Mouse (Mus musculus): ENCODE data around the gene Slc25a21. TPM values are rescaled to one million over a fixed set of nuclear protein-coding genes. Genes with fewer than 3 reads are reported as not detected.

Gene Slc25a21
- polyA plus RNA-seq, 1 experiment from 2014 or later = 0.23 TPM

DNA sequence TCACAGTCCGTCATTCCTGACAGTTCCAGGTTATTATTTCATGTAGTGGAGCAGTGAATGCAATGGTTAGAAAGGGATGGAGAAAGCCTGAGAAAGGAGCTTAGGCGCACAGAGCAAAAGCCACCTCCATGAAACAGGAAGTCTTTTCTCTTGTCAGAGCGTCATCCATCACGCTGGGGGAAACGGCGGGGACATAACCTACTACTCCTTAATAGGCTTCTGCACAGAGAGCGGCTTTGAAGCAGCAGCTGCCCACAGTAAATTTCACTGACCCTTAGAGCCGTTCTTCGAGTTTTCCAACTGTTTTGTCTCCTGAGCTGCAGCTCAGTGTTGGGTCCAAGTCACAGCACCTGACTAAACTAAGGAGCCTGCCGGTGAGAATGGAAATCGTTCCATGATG, 188.3 kb downstream of the Slc25a21 start:
- Histone ChIP-seq H3K27ac (ENCODE audit: low read depth, low read length) (no peak overlapping the region), H3K4me1 (ENCODE audit: control insufficient read depth, insufficient read depth, low read length) (no peaks in the 10 kb centered on the region), H3K9ac (replicated peaks; ENCODE audit: low read depth, low read length) (no peak overlapping the region), H3K4me3 (ENCODE audit: low read depth, low read length) (no peak overlapping the region), H3K9me3 (ENCODE audit: control insufficient read depth, low read length) (no peaks in the 10 kb centered on the region), H3K4me2 (ENCODE audit: low read depth, low read length) (peak overlapping the region; percentile 27; the same call in 1 of the 2 replicates), H3K36me3 (ENCODE audit: control insufficient read depth, insufficient read depth, low read length) (no peaks in the 10 kb centered on the region), H3K27me3 (ENCODE audit: control insufficient read depth, insufficient read depth, low read length) (no peaks in the 10 kb centered on the region)
- ATAC-seq (ENCODE audit: low read depth) = peak; percentile 63; the same call in 1 of the 2 replicates
- WGBS = 7% methylated on average over 11 of the region's 11 CpGs

DNA sequence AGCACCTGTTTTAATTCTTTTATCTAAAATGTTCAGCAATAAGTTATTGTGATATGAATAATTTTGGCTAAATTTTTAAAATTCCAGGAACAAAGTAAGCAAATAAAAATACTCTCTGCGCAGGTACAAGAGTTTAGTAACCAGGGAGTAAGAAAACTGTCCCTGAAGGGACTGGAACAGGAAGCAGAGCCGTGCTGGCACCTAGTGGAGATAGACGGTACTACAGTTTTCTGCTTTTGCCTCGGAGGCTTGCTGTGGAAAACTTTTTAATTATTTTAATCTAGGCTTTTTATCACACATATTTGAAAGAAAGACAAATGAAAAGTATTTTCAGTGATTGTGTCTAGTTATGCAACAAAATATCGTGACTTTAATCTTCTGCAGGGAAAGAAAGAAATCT, 211.2 kb downstream of the Slc25a21 start:
- H3K36me3 ChIP-seq (ENCODE audit: control insufficient read depth, insufficient read depth, low read length) = no peaks in the 10 kb centered on the region
- H3K27me3 ChIP-seq (ENCODE audit: control insufficient read depth, insufficient read depth, low read length) = no peaks in the 10 kb centered on the region; the same call in 1 of the 2 replicates
- no peak for ATAC-seq (ENCODE audit: low read depth)
- H3K9me3 ChIP-seq (ENCODE audit: control insufficient read depth, low read length) = no peaks in the 10 kb centered on the region
- H3K4me1 ChIP-seq (ENCODE audit: control insufficient read depth, insufficient read depth, low read length) = no peaks in the 10 kb centered on the region
- H3K27ac ChIP-seq (ENCODE audit: low read depth, low read length) = no peak overlapping the region
- 11% methylated on average over 5 of the region's 5 CpGs for WGBS
- no peak overlapping the region for H3K4me3 ChIP-seq (ENCODE audit: low read depth, low read length)
- no peak overlapping the region for H3K9ac ChIP-seq (replicated peaks; ENCODE audit: low read depth, low read length)
- H3K4me2 ChIP-seq (ENCODE audit: low read depth, low read length) = no peak overlapping the region

DNA sequence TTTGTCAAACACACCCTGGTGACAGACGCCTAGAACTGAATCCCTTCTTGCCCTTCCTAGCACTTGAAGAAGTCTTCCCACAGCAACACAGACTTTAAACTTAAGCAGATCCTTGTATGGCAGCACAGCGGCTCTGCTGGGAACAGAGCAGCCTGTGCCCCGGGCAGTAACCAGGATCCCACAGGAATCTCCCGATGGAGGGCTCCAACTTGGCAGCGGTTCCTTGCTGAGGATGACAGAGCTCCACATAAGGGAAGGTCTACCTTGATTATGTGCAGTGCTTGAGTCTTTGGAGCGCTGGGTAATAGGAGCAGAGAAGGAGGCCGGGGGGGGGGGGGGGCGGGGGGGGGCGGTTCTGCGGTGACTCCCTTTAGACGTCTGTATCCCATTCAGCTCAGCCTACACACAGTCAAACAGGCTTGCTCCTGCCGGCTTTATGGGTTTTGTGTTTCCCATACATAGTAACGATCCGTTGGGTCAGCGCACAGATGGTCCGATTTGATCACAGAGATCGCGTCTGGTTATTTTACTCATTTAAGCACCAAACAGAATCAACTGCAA, 215.1 kb downstream of the Slc25a21 start:
- Histone ChIP-seq H3K27me3 (ENCODE audit: control insufficient read depth, insufficient read depth, low read length) (no peaks in the 10 kb centered on the region; the same call in 1 of the 2 replicates), H3K4me2 (ENCODE audit: low read depth, low read length) (no peak overlapping the region), H3K4me3 (ENCODE audit: low read depth, low read length) (no peak overlapping the region), H3K9me3 (ENCODE audit: control insufficient read depth, low read length) (no peaks in the 10 kb centered on the region), H3K4me1 (ENCODE audit: control insufficient read depth, insufficient read depth, low read length) (no peaks in the 10 kb centered on the region), H3K27ac (ENCODE audit: low read depth, low read length) (no peak overlapping the region), H3K9ac (replicated peaks; ENCODE audit: low read depth, low read length) (no peak overlapping the region), H3K36me3 (ENCODE audit: control insufficient read depth, insufficient read depth, low read length) (no peaks in the 10 kb centered on the region)
- WGBS = 79% methylated on average over 15 of the region's 18 CpGs
- no peak for ATAC-seq (ENCODE audit: low read depth)

DNA sequence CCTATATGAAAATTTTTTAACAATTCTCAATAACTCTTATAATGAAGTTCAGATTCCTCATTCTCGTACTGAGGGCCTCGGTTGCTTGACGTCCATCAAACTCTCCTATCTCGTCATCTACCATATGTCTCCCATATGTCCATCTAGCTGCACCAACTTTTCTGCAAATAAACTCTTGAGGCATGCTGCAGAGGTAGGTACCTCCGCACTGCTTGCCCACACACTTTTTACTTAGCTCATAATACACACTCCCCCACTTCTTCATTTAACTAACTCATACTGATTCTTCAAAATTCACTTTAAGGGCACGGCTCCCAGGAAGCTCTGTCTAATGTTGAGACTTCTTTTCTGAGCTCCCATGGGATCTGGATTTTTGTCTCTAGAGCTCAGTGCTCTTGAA, 222.0 kb downstream of the Slc25a21 start:
- ATAC-seq (ENCODE audit: low read depth) = no peak
- Histone ChIP-seq H3K9me3 (ENCODE audit: control insufficient read depth, low read length) (no peaks in the 10 kb centered on the region), H3K4me2 (ENCODE audit: low read depth, low read length) (no peak overlapping the region), H3K27ac (ENCODE audit: low read depth, low read length) (no peak overlapping the region), H3K36me3 (ENCODE audit: control insufficient read depth, insufficient read depth, low read length) (no peaks in the 10 kb centered on the region), H3K4me1 (ENCODE audit: control insufficient read depth, insufficient read depth, low read length) (no peaks in the 10 kb centered on the region), H3K9ac (replicated peaks; ENCODE audit: low read depth, low read length) (no peak overlapping the region), H3K27me3 (ENCODE audit: control insufficient read depth, insufficient read depth, low read length) (no peaks in the 10 kb centered on the region), H3K4me3 (ENCODE audit: low read depth, low read length) (no peak overlapping the region)
- 95% methylated on average over 6 of the region's 6 CpGs for WGBS

DNA sequence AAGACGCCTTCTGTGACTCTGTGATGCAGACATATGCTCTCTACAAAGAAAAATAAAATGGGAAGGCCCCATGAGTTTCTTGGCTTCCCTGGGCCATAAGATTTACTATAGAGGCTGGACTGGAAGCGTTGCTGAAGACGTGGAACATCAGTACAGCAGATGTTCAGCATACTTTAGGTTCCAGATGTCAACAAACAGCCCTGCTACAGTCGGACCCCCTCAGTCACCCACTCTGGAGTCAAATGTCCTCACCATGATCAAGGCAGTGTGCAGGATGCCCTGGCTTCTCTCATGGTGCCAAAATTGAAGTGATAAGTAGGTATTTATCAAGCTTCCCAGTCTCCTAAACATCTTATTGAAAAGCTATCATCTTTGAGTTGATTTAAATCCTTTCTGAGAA, 234.0 kb downstream of the Slc25a21 start:
- ATAC-seq (ENCODE audit: low read depth) = no peak

DNA sequence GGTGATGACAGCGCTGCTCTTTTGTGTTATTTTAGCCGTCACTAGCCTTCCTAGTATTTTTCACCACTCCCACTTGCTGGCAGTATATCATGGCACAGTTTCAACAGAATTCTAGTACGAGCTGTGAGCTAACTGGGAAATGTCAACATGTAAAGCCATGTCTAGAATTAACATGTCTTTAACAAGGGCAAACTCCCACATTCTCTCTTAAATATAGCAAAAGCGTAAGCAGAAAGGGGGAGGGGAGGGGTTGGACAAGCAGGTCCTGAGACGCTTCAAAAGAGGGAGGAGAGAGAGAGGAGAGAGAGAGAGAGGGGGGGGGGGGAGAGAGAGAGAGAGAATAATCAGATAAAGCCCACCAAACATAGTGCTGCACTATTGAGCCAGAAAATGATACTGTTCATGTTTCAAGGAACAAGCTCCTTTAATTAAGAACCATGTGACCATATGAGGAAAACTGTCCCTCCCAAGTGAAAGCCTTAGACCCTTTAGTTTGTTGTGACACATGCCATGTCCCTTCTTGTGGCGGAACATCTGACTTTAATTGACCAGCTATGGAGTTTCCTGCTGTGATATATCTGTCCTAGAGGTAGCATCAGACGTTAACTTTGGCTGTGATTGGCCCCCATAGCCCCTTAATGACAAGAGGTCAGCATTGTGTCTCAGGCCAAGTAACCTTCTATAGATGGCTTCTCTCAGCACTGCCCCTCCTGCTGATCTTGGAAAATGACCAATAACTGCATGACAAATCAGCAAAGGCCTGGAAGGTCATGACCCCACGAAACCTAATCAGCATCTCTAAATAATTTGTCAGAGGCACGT, 237.8 kb downstream of the Slc25a21 start:
- H3K4me1 ChIP-seq (ENCODE audit: control insufficient read depth, insufficient read depth, low read length) = no peaks in the 10 kb centered on the region
- H3K4me2 ChIP-seq (ENCODE audit: low read depth, low read length) = peak overlapping the region; percentile 21; the same call in 1 of the 2 replicates
- H3K9me3 ChIP-seq (ENCODE audit: control insufficient read depth, low read length) = no peaks in the 10 kb centered on the region
- ATAC-seq (ENCODE audit: low read depth) = no peak
- H3K27ac ChIP-seq (ENCODE audit: low read depth, low read length) = no peak overlapping the region
- H3K9ac ChIP-seq (replicated peaks; ENCODE audit: low read depth, low read length) = no peak overlapping the region
- H3K36me3 ChIP-seq (ENCODE audit: control insufficient read depth, insufficient read depth, low read length) = no peaks in the 10 kb centered on the region
- H3K4me3 ChIP-seq (ENCODE audit: low read depth, low read length) = no peak overlapping the region
- no peaks in the 10 kb centered on the region for H3K27me3 ChIP-seq (ENCODE audit: control insufficient read depth, insufficient read depth, low read length)
- WGBS = 23% methylated on average over 9 of the region's 9 CpGs

More for the DNA sequence above, 234.0 kb downstream of the Slc25a21 start:
- Histone ChIP-seq H3K27me3 (ENCODE audit: control insufficient read depth, insufficient read depth, low read length) (no peaks in the 10 kb centered on the region), H3K9me3 (ENCODE audit: control insufficient read depth, low read length) (no peaks in the 10 kb centered on the region), H3K36me3 (ENCODE audit: control insufficient read depth, insufficient read depth, low read length) (no peaks in the 10 kb centered on the region), H3K27ac (ENCODE audit: low read depth, low read length) (no peak overlapping the region), H3K4me2 (ENCODE audit: low read depth, low read length) (no peak overlapping the region), H3K9ac (replicated peaks; ENCODE audit: low read depth, low read length) (no peak overlapping the region), H3K4me1 (ENCODE audit: control insufficient read depth, insufficient read depth, low read length) (no peaks in the 10 kb centered on the region), H3K4me3 (ENCODE audit: low read depth, low read length) (no peak overlapping the region)
- WGBS = 64% methylated on average over 4 of the region's 4 CpGs

DNA sequence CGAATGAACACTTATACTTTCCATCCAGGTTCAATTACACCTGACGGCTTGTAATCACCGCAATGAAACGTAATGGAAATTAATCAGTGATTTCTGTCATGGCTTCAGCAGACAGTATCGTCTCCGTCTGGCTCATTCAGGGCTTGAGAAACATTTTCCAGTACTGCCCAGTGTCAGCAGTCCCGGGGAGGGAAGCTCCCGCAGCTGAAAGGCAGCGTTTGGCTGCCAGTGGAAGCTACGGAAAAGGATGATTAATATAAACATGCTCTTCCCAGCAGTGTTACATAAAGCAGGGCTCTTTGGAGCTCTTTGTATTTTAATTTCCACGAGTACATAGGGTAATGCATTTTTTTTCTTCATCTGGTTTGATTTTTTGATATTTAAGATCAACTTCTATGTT, 239.0 kb downstream of the Slc25a21 start:
- no peak for ATAC-seq (ENCODE audit: low read depth)
- H3K4me2 ChIP-seq (ENCODE audit: low read depth, low read length) = no peak overlapping the region
- WGBS = 46% methylated on average over 11 of the region's 11 CpGs

DNA sequence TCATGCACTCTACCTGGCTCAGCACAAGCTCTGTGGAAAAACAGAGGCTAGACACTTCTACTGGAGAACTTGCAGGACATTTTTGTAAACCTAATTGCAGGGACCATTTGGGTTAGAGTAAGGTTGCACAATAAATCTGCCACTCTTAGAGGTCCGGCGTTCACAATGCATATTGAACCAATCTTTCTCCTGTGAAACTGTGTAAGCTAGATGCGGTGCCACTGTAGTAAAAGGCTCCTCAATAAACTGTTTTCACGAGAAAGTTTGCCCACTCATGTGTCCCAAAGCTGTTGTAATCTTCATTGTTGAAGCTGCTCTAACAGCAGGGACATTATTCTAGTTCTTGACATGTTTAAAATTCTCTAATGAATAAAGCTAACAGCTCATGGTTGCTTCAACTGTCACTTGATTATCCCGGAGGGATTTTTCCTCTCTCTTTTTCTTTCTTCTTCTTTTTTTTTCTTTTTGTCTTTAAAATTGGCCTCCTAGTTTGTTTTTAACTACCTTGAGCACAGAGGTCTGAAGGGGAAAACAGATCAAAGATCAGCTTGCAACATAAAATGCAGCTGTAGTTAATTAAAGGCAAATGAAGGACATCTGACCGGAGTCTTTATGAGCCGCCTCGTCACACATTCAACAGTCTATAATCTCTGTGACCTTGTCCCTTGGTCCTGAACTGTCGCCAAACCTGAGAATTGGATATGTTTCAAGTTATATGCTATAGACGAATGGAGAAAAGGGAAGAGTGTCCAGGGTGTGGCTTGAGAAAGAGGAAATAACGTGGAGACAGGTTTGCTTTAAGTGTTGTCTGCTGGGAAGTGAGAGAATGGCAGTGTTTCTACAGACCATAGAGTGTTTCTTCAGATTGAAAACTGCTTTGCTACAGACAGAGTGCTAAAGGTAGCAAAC, 245.3 kb downstream of the Slc25a21 start:
- Histone ChIP-seq H3K27ac (ENCODE audit: low read depth, low read length) (no peak overlapping the region), H3K9me3 (ENCODE audit: control insufficient read depth, low read length) (no peaks in the 10 kb centered on the region), H3K27me3 (ENCODE audit: control insufficient read depth, insufficient read depth, low read length) (no peaks in the 10 kb centered on the region), H3K4me3 (ENCODE audit: low read depth, low read length) (no peak overlapping the region), H3K9ac (replicated peaks; ENCODE audit: low read depth, low read length) (no peak overlapping the region), H3K4me2 (ENCODE audit: low read depth, low read length) (no peak overlapping the region), H3K36me3 (ENCODE audit: control insufficient read depth, insufficient read depth, low read length) (no peaks in the 10 kb centered on the region), H3K4me1 (ENCODE audit: control insufficient read depth, insufficient read depth, low read length) (no peaks in the 10 kb centered on the region)
- ATAC-seq (ENCODE audit: low read depth) = no peak
- 25% methylated on average over 11 of the region's 11 CpGs for WGBS

More for the DNA sequence above, 239.0 kb downstream of the Slc25a21 start:
- Histone ChIP-seq H3K27me3 (ENCODE audit: control insufficient read depth, insufficient read depth, low read length) (no peaks in the 10 kb centered on the region), H3K36me3 (ENCODE audit: control insufficient read depth, insufficient read depth, low read length) (no peaks in the 10 kb centered on the region), H3K4me1 (ENCODE audit: control insufficient read depth, insufficient read depth, low read length) (no peaks in the 10 kb centered on the region), H3K9me3 (ENCODE audit: control insufficient read depth, low read length) (no peaks in the 10 kb centered on the region), H3K9ac (replicated peaks; ENCODE audit: low read depth, low read length) (no peak overlapping the region), H3K27ac (ENCODE audit: low read depth, low read length) (no peak overlapping the region), H3K4me3 (ENCODE audit: low read depth, low read length) (no peak overlapping the region)

All from neural tube, embryonic 14.5 days (tissue).